ENCODE assay signal across 17 mouse cellular contexts in the genomic region with DNA sequence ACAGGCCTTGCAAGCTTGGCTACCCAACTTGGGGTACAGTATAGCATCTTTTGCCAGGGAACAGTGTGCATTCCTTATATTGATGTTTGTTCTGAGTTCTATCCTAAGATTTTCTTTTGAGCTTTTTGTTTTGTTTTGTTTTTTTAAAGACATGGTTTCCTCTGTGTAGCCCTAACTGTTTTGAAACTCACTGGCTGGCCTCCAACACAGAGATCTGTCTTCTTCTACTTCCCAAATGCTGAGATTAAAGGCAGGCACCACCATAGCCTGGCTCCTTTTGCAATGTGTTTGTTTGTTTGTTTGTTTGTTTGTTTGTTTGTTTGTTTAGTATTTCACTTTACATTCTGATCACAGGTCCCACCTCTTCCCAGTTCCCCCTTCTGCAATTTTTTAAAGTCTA. TPM values are rescaled to one million over a fixed set of nuclear protein-coding genes. Genes with fewer than 3 reads are reported as not detected.
DNase-seq lines count a peak whose midpoint lies in the region; ATAC-seq lines count a peak whose summit lies in the region.
"Had no signal": no experiment of that assay in that cellular context is flagged by ENCODE, and none has a peak within 500 bp of the region (broad histone marks: within the 10 kb centered on the region; RNA-seq: fewer than 3 reads in every experiment).

No protein-coding gene starts in this region.

- no peak overlapping the region for H3K9ac ChIP-seq in heart, embryonic 12.5 days
- H3K9ac ChIP-seq: forebrain, embryonic 15.5 days; limb, embryonic 12.5 days; liver, embryonic 15.5 days; neural tube, embryonic 15.5 days had no signal

- ATAC-seq in heart, embryonic 12.5 days (ENCODE audit: insufficient number of reproducible peaks, low FRiP score), result no peak
- no peak for ATAC-seq in CD4-positive, CD25-positive, alpha-beta regulatory T cell, adult 4 months
- ATAC-seq: forebrain, embryonic 15.5 days had no signal

- H3K36me3 ChIP-seq in heart, embryonic 12.5 days, result no peaks in the 10 kb centered on the region
- H3K36me3 ChIP-seq: forebrain, embryonic 15.5 days; hindbrain, embryonic 10.5 days; limb, embryonic 12.5 days; liver, embryonic 15.5 days; neural tube, embryonic 15.5 days had no signal

- H3K4me3 ChIP-seq in heart, embryonic 12.5 days, result no peak overlapping the region
- H3K4me3 ChIP-seq: erythroblast, embryonic 14.5 days; forebrain, embryonic 15.5 days; hindbrain, embryonic 10.5 days; limb, embryonic 12.5 days; liver, embryonic 15.5 days; myocyte; neural tube, embryonic 15.5 days had no signal

- H3K27me3 ChIP-seq in heart, embryonic 12.5 days (replicated peaks), result no peaks in the 10 kb centered on the region
- H3K27me3 ChIP-seq: forebrain, embryonic 15.5 days; limb, embryonic 12.5 days; liver, embryonic 15.5 days; neural tube, embryonic 15.5 days had no signal

- peak; percentile 90 for DNase-seq in heart, adult 11 months
- DNase-seq in kidney, postnatal 25 days, result peak; percentile 36 to 51
- DNase-seq in kidney, postnatal 4 days, result no peak
- DNase-seq in adrenal gland, postnatal 25 days, result peak; percentile 18
- DNase-seq in lung, postnatal 14 days, result peak; percentile 34
- DNase-seq: cerebellum, adult 2 months; midbrain, embryonic 14.5 days; thymus, postnatal 4 days had no signal

- peaks cover 6% of the 10 kb centered on the region; the same call in 1 of the 2 replicates for H3K4me1 ChIP-seq in heart, embryonic 12.5 days (replicated peaks)
- H3K4me1 ChIP-seq: forebrain, embryonic 15.5 days; hindbrain, embryonic 10.5 days; limb, embryonic 12.5 days; neural tube, embryonic 15.5 days had no signal

- H3K27ac ChIP-seq in heart, embryonic 12.5 days (ENCODE audit: poor library complexity, severe bottlenecking), result no peak overlapping the region
- H3K27ac ChIP-seq: forebrain, embryonic 15.5 days; hindbrain, embryonic 10.5 days; limb, embryonic 12.5 days; liver, embryonic 15.5 days; neural tube, embryonic 15.5 days had no signal

- no peak overlapping the region for H3K4me2 ChIP-seq in heart, embryonic 12.5 days
- H3K4me2 ChIP-seq: forebrain, embryonic 15.5 days; limb, embryonic 12.5 days; liver, embryonic 15.5 days; neural tube, embryonic 15.5 days had no signal

- H3K9me3 ChIP-seq in heart, embryonic 12.5 days (replicated peaks), result no peaks in the 10 kb centered on the region
- H3K9me3 ChIP-seq: forebrain, embryonic 15.5 days; hindbrain, embryonic 10.5 days; limb, embryonic 12.5 days; liver, embryonic 15.5 days; neural tube, embryonic 15.5 days had no signal

RNA-seq across cellular contexts. Expression of a gene that starts 32.2 kb away (rescaled TPM):
- polyA plus RNA-seq in heart, embryonic 12.5 days (2016; fragmentation: Nextera tagmentation; extraction: Ambion mirVana), result 19.3 and 21.2 TPM in 2 replicates
- total RNA-seq in adrenal gland, postnatal 25 days (2021), result 24.7 and 25.2 TPM in 2 replicates
- 1 to 10 TPM; 6.9 to 7.8 TPM for polyA plus RNA-seq in CD4-positive, CD25-positive, alpha-beta regulatory T cell, adult 4 months (2017; shearing (Covaris generic))

RNA-seq across cellular contexts. Expression of a gene that starts 32.2 kb away (rescaled TPM):
- polyA plus RNA-seq in heart, embryonic 12.5 days (2016; fragmentation: Nextera tagmentation; extraction: Ambion mirVana), result 11.0 and 11.7 TPM in 2 replicates
- total RNA-seq in adrenal gland, postnatal 25 days (2021), result 35.4 and 35.6 TPM in 2 replicates
- 10 to 100 TPM in 1 of 2 experiments, 1 to 10 TPM in 1; 8.9 to 13.3 TPM for polyA plus RNA-seq in CD4-positive, CD25-positive, alpha-beta regulatory T cell, adult 4 months (2017; shearing (Covaris generic))

Comparison
In these comparisons a context has a peak if more than half of its experiments do, and no peak if none do; other contexts are left out.
1. DNase-seq: peak in heart, adult 11 months (single experiment), kidney, postnatal 25 days (2 of 2), adrenal gland, postnatal 25 days (single experiment) and lung, postnatal 14 days (single experiment); none in kidney, postnatal 4 days (0 of 2).